Mouse (Mus musculus) cerebellum, adult 9-10 months (tissue): ENCODE data around the gene Klk1b1.
"Not testable (repeated sequence)": the region's sequence is repeated elsewhere in the genome, so short reads cannot be mapped to it uniquely, and the experiment has no call there.

Experiments
- DNase-seq: peaks from one replicate; pipeline ENCODE4 v3.0.0; 2022

The Klk1b1 gene

GRCm38 (mm10) chr7:44011868-44012267 lies 45.3 kb downstream of the Klk1b1 start, which contains the start of gene Klk1b26:
Klk1b26 (plus strand) TSS chr7:44012168.
- DNase-seq, result not testable (repeated sequence)

- not testable (repeated sequence) for DNase-seq
Measured at GRCm38 (mm10) chr7:44014666-44015065, 48.1 kb downstream of the Klk1b1 start.

GRCm38 (mm10) chr7:44015071-44015470 lies 48.5 kb downstream of the Klk1b1 start:
- no peak for DNase-seq
